Mouse (Mus musculus) hindbrain, embryonic 14.5 days (tissue): ENCODE measurements around the gene Siglec1. TPM values are rescaled to one million over a fixed set of nuclear protein-coding genes. Genes with fewer than 3 reads are reported as not detected.

Experiments used
- ATAC-seq: fragments of 200-750 bp; cut with Nextera tagmentation; 2 replicates; pipeline ENCODE4 v1.8.0; 2017; ENCODE audit warnings: moderate number of reproducible peaks, mild to moderate bottlenecking, moderate TSS enrichment, moderate library complexity; ENCODE audit not compliant: low FRiP score
- DNase-seq: peaks from one replicate; pipeline ENCODE4 v3.0.0-alpha.2; 2015; ENCODE audit warnings: low spot score
- H3K27ac ChIP-seq: fragments of 300-500 bp; sonication (generic); 2 replicates; pipeline ENCODE4 v1.5.1; 2014; ENCODE audit warnings: mild to moderate bottlenecking, moderate library complexity
- H3K27me3 ChIP-seq: fragments of 300-500 bp; sonication (generic); 2 replicates; pipeline ENCODE4 v1.6.1; 2014; ENCODE audit warnings: mild to moderate bottlenecking, low read length, mixed read lengths; ENCODE audit not compliant: control insufficient read depth, insufficient read depth
- H3K36me3 ChIP-seq: fragments of 300-500 bp; sonication (generic); replicated peaks from 2 replicates; pipeline ENCODE4 v1.6.1; 2014; ENCODE audit not compliant: control insufficient read depth, insufficient read depth
- H3K4me1 ChIP-seq: fragments of 300-500 bp; sonication (generic); replicated peaks from 2 replicates; pipeline ENCODE4 v1.6.1; 2014; ENCODE audit warnings: antibody characterized with exemption, low read length, mixed read lengths; ENCODE audit not compliant: control insufficient read depth, insufficient read depth
- H3K4me2 ChIP-seq: fragments of 300-500 bp; sonication (generic); replicated peaks from 2 replicates; pipeline ENCODE4 v1.6.1; 2014; ENCODE audit warnings: mild to moderate bottlenecking, moderate library complexity
- H3K4me3 ChIP-seq: fragments of 300-500 bp; sonication (generic); replicated peaks from 2 replicates; pipeline ENCODE4 v1.5.1; 2014; ENCODE audit warnings: mild to moderate bottlenecking, low read length
- H3K9ac ChIP-seq: fragments of 300-500 bp; sonication (generic); 2 replicates; pipeline ENCODE4 v1.6.1; 2014
- H3K9me3 ChIP-seq: fragments of 300-500 bp; sonication (generic); 2 replicates; pipeline ENCODE4 v1.6.1; 2016; ENCODE audit warnings: low read length; ENCODE audit not compliant: control insufficient read depth
- WGBS: fragments of 180-500 bp; shearing (Covaris S2); extraction: QIAGEN DNeasy Blood & Tissue Kit; methylation state at CpG from one replicate; pipeline ENCODE4 v1.1.7; 2014; 5-methylcytosine and 5-hydroxymethylcytosine counted together
- polyA plus RNA-seq: library from polyadenylated mRNA; unstranded; fragments of >200 nt; fragmentation: Nextera tagmentation; extraction: Ambion mirVana; gene quantifications from 2 replicates; pipeline ENCODE4 v1.2.1, GENCODE M21; 2014

The Siglec1 gene
- polyA plus RNA-seq = 0.27 and 0.39 TPM in 2 replicates

DNA sequence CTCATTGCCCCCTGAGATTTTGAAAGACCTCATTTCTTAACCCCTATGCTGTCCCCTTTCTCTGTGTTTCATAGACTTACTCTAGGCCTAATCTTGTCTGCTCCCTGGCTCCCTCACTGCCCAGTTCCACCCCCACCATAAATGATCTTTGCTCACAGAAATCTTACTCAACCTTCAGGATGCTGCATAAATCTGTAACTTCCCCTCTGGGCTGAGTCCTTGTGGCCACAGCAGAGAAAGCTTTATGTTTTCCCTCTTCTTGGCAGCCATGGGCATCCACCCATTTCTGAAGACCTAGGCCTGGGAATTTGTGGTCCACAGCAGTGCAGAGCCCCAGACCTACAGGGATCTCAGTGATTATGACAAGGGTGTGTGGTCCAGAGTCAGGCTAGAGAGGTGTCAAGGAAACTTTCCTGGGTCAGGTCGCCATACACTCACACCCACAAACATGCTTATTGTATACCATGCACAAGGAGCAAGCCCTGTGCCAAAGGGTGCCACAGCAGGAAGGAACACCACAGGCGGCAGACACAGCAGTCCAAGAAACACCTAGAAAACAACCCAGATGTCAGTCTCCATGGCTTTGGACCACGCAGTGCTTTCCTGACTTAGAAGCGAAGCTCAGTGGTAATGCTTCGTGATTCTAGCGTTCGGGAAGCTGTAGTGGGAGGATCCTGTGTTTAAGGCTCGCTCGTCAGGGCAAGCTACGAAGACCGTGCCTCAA lies at the start of gene Siglec1:
Gene Siglec1 (minus strand): TSS at position 99 of the 724 bp plus-strand sequence.
- Histone ChIP-seq H3K4me2 (no peak within 1 kb of the TSS), H3K27ac (no peak within 1 kb of the TSS), H3K4me3 (no peak within 1 kb of the TSS), H3K9ac (no peak within 1 kb of the TSS), H3K27me3 (no peaks in the 10 kb centered on the region), H3K4me1 (no peaks in the 10 kb centered on the region), H3K9me3 (no peaks in the 10 kb centered on the region), H3K36me3 (no peaks in the 10 kb centered on the region)
- WGBS = 87% methylated on average over 11 of the region's 11 CpGs
- ATAC-seq (no peak), DNase-seq (no peak)

DNA sequence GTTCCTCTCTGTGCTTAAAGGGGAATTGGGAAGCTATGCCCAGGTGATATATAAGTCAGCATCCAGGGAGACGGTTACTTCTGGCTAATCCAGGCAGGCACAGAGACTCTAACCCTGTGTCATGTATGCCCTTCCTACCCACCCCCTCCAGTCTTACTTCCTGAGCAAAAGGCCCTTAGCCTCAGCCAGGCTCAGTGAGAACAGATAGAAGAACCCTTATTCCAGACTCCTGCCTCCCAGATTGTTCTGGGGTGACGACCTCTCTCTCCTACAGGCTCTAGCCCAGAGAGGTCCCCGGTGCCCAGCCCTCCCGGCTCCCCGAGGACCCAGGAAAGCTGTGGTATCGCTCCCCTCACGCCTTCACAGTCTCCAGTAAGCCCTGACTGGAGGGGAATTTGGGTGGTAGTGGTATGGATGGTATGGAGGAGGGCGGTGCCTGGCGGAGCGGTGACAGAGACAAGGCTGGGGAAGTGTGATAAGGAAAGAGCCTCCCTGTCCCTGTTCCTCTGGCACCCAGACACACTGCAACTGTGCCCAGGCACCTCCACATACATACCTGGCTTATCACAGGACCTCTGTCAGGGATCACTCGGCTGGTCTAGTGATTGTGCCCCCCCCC lies 49.1 kb upstream of the Siglec1 start:
- Histone ChIP-seq H3K4me1 (no peaks in the 10 kb centered on the region), H3K4me2 (no peak overlapping the region), H3K4me3 (no peak overlapping the region), H3K27me3 (no peaks in the 10 kb centered on the region), H3K9ac (no peak overlapping the region), H3K36me3 (no peaks in the 10 kb centered on the region), H3K9me3 (no peaks in the 10 kb centered on the region), H3K27ac (no peak overlapping the region)
- WGBS = 83% methylated on average over 11 of the region's 11 CpGs
- DNase-seq (no peak), ATAC-seq (no peak)

DNA sequence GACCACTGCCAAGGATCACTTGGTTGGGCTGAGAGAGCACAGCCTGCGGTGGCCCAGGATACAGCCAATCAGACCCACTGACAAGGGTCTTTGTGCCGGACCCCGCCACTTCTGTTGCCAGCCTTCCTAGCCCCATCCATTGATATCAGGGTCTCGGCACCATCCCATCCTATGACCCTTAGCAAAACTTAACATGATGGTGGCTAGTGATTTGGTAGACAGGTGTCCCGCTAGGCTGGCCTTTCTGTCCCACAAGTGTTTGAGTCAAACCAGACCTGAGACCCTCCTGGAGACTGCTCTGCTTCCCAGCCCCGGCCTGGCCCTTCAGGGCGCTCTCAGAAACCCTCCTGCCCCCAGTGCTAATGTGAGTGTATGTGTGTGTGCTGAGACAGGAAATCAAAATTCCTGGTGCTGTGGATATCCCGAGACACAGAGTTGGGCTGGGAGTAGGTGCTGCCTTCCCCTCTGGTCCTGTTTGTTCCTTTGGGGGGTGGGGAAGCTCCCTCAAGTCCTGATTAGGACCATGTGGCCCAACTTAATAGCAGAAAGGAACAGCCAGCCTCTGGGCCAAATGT lies 48.3 kb upstream of the Siglec1 start:
- H3K36me3 ChIP-seq = no peaks in the 10 kb centered on the region
- H3K9me3 ChIP-seq = no peaks in the 10 kb centered on the region
- no peak for ATAC-seq
- no peak for DNase-seq
- WGBS = 85% methylated on average over 8 of the region's 8 CpGs
- no peaks in the 10 kb centered on the region for H3K27me3 ChIP-seq
- H3K4me1 ChIP-seq = no peaks in the 10 kb centered on the region
- H3K9ac ChIP-seq = no peak overlapping the region
- no peak overlapping the region; the same call in 1 of the 2 replicates for H3K27ac ChIP-seq
- H3K4me2 ChIP-seq = no peak overlapping the region
- H3K4me3 ChIP-seq = no peak overlapping the region

DNA sequence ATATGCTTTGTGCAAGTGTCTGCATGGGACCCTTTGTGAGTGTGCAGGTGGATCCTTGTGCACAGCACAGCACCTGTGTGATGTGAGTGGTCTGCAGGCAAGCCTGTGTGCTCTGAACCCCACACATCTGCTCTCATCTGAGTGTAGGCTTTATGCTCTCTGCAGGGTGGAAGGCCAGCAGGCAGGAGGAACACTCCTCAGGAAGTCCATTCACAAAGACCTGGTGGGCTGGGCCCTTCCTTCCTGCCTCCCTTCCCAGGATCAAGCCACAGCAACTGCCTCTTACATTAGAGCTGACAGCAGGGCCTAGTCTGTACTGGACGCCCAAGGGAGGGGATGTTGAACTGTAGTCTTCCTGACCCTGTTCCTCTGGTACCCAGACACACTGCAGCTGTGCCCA lies 47.8 kb upstream of the Siglec1 start:
- Histone ChIP-seq H3K4me3 (no peak overlapping the region), H3K36me3 (no peaks in the 10 kb centered on the region), H3K27ac (no peak overlapping the region; the same call in 1 of the 2 replicates), H3K4me1 (no peaks in the 10 kb centered on the region), H3K27me3 (no peaks in the 10 kb centered on the region), H3K4me2 (no peak overlapping the region), H3K9me3 (no peaks in the 10 kb centered on the region), H3K9ac (no peak overlapping the region)
- DNase-seq = no peak
- no peak for ATAC-seq
- 72% methylated on average over 1 of the region's 1 CpGs for WGBS

DNA sequence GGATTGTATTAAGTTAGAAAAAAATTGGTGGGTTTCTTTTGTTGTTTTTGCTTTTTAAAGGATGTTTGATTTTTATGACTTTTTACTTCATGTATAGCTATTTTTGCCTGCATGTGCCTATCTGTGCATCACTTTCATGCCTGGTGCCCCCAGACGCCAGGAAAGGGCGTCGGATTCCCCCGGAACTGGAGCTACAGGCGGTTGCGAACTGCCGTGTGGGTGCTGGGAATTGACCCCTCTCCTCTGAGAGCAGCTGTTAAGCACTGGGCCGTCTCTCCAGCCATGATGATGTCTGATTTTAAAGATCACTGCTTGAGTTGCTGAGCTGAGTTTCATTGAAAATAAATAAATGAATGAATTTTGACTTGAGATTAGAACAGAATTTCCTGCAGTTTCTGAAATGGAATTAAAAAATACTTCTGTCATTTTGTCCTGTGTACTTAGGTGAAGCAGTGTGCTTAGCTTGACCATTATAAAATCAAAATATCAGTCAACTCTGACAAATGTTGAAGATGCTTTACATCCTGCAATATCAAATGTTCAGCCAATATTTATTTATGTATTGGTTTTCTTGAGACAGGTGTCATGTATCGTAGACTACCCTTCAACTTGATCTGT lies 46.5 kb upstream of the Siglec1 start, which contains the start of gene Gm11037:
Gene Gm11037 (plus strand): TSS at position 568 of the 618 bp plus-strand sequence.
- Histone ChIP-seq H3K4me1 (no peaks in the 10 kb centered on the region), H3K27me3 (no peaks in the 10 kb centered on the region), H3K27ac (no peak within 1 kb of the TSS), H3K4me2 (no peak within 1 kb of the TSS), H3K9ac (no peak within 1 kb of the TSS), H3K9me3 (no peaks in the 10 kb centered on the region), H3K4me3 (no peak within 1 kb of the TSS), H3K36me3 (no peaks in the 10 kb centered on the region)
- ATAC-seq (no peak), DNase-seq (no peak)
- 79% methylated on average over 9 of the region's 9 CpGs for WGBS

- DNase-seq (no peak), ATAC-seq (no peak)
- 0 out of 2 replicates have a peak, but pooled peaks cover 5% of the 10 kb centered on the region for H3K4me1 ChIP-seq
- H3K27me3 ChIP-seq = no peaks in the 10 kb centered on the region
- H3K4me3 ChIP-seq = no peak overlapping the region
- no peaks in the 10 kb centered on the region for H3K36me3 ChIP-seq
- H3K9me3 ChIP-seq = no peaks in the 10 kb centered on the region
- 81% methylated on average over 10 of the region's 10 CpGs for WGBS
- no peak overlapping the region for H3K4me2 ChIP-seq
- H3K27ac ChIP-seq = no peak overlapping the region
- H3K9ac ChIP-seq = no peak overlapping the region
These were observed 45.7 kb upstream of the Siglec1 start for GRCm38 (mm10) chr2:131132111-131132888.

DNA sequence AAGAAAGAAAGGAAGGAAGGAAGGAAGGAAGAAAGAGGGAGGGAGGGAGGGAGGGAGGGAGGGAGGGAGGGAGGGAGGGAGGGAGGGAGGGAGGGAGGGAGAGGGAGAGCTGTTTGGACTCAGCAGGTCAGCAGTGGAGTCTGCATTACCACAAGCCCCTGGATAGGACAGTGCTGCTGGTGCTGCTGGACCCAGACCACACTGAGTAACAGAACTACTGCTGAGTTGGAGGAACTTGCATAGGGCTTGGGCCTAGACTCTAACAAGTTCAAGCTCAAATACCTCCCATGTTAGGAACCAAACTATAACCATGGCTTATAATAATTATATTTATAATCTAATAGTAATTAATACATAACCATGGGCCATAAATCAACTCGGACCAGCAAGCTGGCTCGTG lies 44.3 kb upstream of the Siglec1 start:
- DNase-seq = no peak
- no peak overlapping the region for H3K4me2 ChIP-seq
- no peaks in the 10 kb centered on the region for H3K9me3 ChIP-seq
- H3K4me3 ChIP-seq = no peak overlapping the region
- no peak overlapping the region for H3K27ac ChIP-seq
- no peaks in the 10 kb centered on the region for H3K36me3 ChIP-seq
- H3K4me1 ChIP-seq = 0 out of 2 replicates have a peak, but pooled peaks cover 8% of the 10 kb centered on the region
- WGBS = 93% methylated on average over 2 of the region's 2 CpGs
- H3K9ac ChIP-seq = no peak overlapping the region
- ATAC-seq = no peak
- H3K27me3 ChIP-seq = no peaks in the 10 kb centered on the region

GRCm38 (mm10) chr2:131129836-131130235 lies 43.3 kb upstream of the Siglec1 start:
- no peaks in the 10 kb centered on the region for H3K9me3 ChIP-seq
- no peak overlapping the region for H3K27ac ChIP-seq
- H3K4me2 ChIP-seq = no peak overlapping the region
- DNase-seq (no peak), ATAC-seq (no peak)
- H3K27me3 ChIP-seq = no peaks in the 10 kb centered on the region; the same call in 1 of the 2 replicates
- H3K4me1 ChIP-seq = 0 out of 2 replicates have a peak, but pooled peaks cover 8% of the 10 kb centered on the region
- no peak overlapping the region for H3K4me3 ChIP-seq
- no peaks in the 10 kb centered on the region for H3K36me3 ChIP-seq
- no peak overlapping the region for H3K9ac ChIP-seq
- WGBS = 84% methylated on average over 5 of the region's 5 CpGs
